Mouse (Mus musculus) hindbrain, embryonic 16.5 days (tissue): ENCODE data around the gene Hist1h4b. TPM values are rescaled to one million over a fixed set of nuclear protein-coding genes. Genes with fewer than 3 reads are reported as not detected.
A peak's percentile ranks its signal among the peaks of the same experiment; 100 is the strongest.

Experiments used
- ATAC-seq: fragments of 200-750 bp; cut with Nextera tagmentation; 2 replicates; pipeline ENCODE4 v1.8.0; 2017; ENCODE audit warnings: moderate TSS enrichment, moderate library complexity
- H3K27ac ChIP-seq: fragments of 300-500 bp; sonication (generic); 2 replicates; pipeline ENCODE4 v1.5.1; 2014; ENCODE audit warnings: low read depth, mild to moderate bottlenecking, control low read depth, low read length, moderate library complexity
- H3K27me3 ChIP-seq: fragments of 300-500 bp; sonication (generic); replicated peaks from 2 replicates; pipeline ENCODE4 v1.6.1; 2014; ENCODE audit warnings: low read length; ENCODE audit not compliant: control insufficient read depth, insufficient read depth
- H3K36me3 ChIP-seq: fragments of 300-500 bp; sonication (generic); 2 replicates; pipeline ENCODE4 v1.6.1; 2014; ENCODE audit warnings: mild to moderate bottlenecking, low read length, moderate library complexity, mixed read lengths; ENCODE audit not compliant: control insufficient read depth, insufficient read depth
- H3K4me1 ChIP-seq: fragments of 300-500 bp; sonication (generic); 2 replicates; pipeline ENCODE4 v1.6.1; 2014; ENCODE audit warnings: low read depth, low read length; ENCODE audit not compliant: control insufficient read depth, insufficient read depth
- H3K4me2 ChIP-seq: fragments of 300-500 bp; sonication (generic); 2 replicates; pipeline ENCODE4 v1.6.1; 2014; ENCODE audit warnings: mild to moderate bottlenecking, low read length, control low read depth, moderate library complexity
- H3K4me3 ChIP-seq: fragments of 300-500 bp; sonication (generic); 2 replicates; pipeline ENCODE4 v1.5.1; 2014; ENCODE audit warnings: mild to moderate bottlenecking, low read length, control low read depth, moderate library complexity
- H3K9ac ChIP-seq: fragments of 300-500 bp; sonication (generic); 2 replicates; pipeline ENCODE4 v1.6.1; 2014; ENCODE audit warnings: low read depth, mild to moderate bottlenecking, control low read depth, low read length, moderate library complexity
- H3K9me3 ChIP-seq: fragments of 300-500 bp; sonication (generic); 2 replicates; pipeline ENCODE4 v1.6.1; 2014; ENCODE audit warnings: mild to moderate bottlenecking, low read length, moderate library complexity; ENCODE audit not compliant: control insufficient read depth
- WGBS: fragments of 180-500 bp; shearing (Covaris S2); extraction: QIAGEN DNeasy Blood & Tissue Kit; methylation state at CpG from one replicate; pipeline ENCODE4 v1.1.7; 2014; 5-methylcytosine and 5-hydroxymethylcytosine counted together
- polyA plus RNA-seq: library from polyadenylated mRNA; unstranded; fragments of >200 nt; fragmentation: Nextera tagmentation; extraction: Ambion mirVana; gene quantifications from 2 replicates; pipeline ENCODE4 v1.2.1, GENCODE M21; 2015

Gene Hist1h4b
- polyA plus RNA-seq, 1 experiment from 2014 or later = not detected

GRCm38 (mm10) chr13:23738677-23739068, 18.1 kb upstream of the Hist1h4b start, which contains the start of gene Hist1h1c:
Gene Hist1h1c (plus strand): TSS chr13:23738808.
- no peaks in the 10 kb centered on the region for H3K36me3 ChIP-seq
- peaks cover 9% of the 10 kb centered on the region for H3K4me1 ChIP-seq
- H3K4me3 ChIP-seq = peak within 1 kb of the TSS; percentile 53
- ATAC-seq = peak; percentile 94
- H3K9ac ChIP-seq = peak within 1 kb of the TSS; percentile 64
- peak within 1 kb of the TSS; percentile 95 for H3K4me2 ChIP-seq
- H3K9me3 ChIP-seq = no peaks in the 10 kb centered on the region
- H3K27ac ChIP-seq = peak within 1 kb of the TSS; percentile 77
- H3K27me3 ChIP-seq = no peaks in the 10 kb centered on the region
- WGBS = under 1% methylated on average over 31 of the region's 38 CpGs

GRCm38 (mm10) chr13:23739069-23739921, 17.5 kb upstream of the Hist1h4b start:
- H3K36me3 ChIP-seq = no peaks in the 10 kb centered on the region
- H3K9me3 ChIP-seq = no peaks in the 10 kb centered on the region
- ATAC-seq = peak; percentile 96
- WGBS = under 1% methylated on average over 36 of the region's 39 CpGs
- peak overlapping the region; percentile 95 for H3K4me2 ChIP-seq
- peak overlapping the region; percentile 53 for H3K4me3 ChIP-seq
- H3K9ac ChIP-seq = peak overlapping the region; percentile 64
- H3K27me3 ChIP-seq = no peaks in the 10 kb centered on the region
- H3K27ac ChIP-seq = peak overlapping the region; percentile 77
- peaks cover 9% of the 10 kb centered on the region for H3K4me1 ChIP-seq

GRCm38 (mm10) chr13:23739922-23740252, 16.9 kb upstream of the Hist1h4b start:
- Histone ChIP-seq H3K9me3 (no peaks in the 10 kb centered on the region), H3K4me2 (peak overlapping the region; percentile 95), H3K36me3 (no peaks in the 10 kb centered on the region), H3K4me1 (peaks cover 9% of the 10 kb centered on the region), H3K27ac (peak overlapping the region; percentile 77), H3K27me3 (no peaks in the 10 kb centered on the region), H3K4me3 (peak overlapping the region; percentile 53), H3K9ac (peak overlapping the region; percentile 64)
- peak; percentile 53; the same call in 1 of the 2 replicates for ATAC-seq
- WGBS = 1% methylated on average over 14 of the region's 14 CpGs

- 31% methylated on average over 13 of the region's 13 CpGs for WGBS
- Histone ChIP-seq H3K9me3 (no peaks in the 10 kb centered on the region), H3K9ac (peak overlapping the region; percentile 64), H3K4me3 (peak overlapping the region; percentile 53), H3K27me3 (no peaks in the 10 kb centered on the region), H3K4me2 (peak overlapping the region; percentile 95), H3K4me1 (peaks cover 9% of the 10 kb centered on the region), H3K27ac (peak overlapping the region; percentile 77), H3K36me3 (no peaks in the 10 kb centered on the region)
- ATAC-seq = peak; percentile 1; the same call in 1 of the 2 replicates
These were observed 16.5 kb upstream of the Hist1h4b start for GRCm38 (mm10) chr13:23740256-23740840.

- Histone ChIP-seq H3K9ac (no peak overlapping the region), H3K4me2 (peak overlapping the region; percentile 95)
- WGBS = 71% methylated on average over 5 of the region's 5 CpGs
These were observed 15.9 kb upstream of the Hist1h4b start for GRCm38 (mm10) chr13:23740910-23741309.

GRCm38 (mm10) chr13:23742007-23742406, 14.8 kb upstream of the Hist1h4b start:
- H3K4me2 ChIP-seq = no peak overlapping the region
- no peak overlapping the region for H3K9ac ChIP-seq
- no peak overlapping the region for H3K27ac ChIP-seq
- H3K9me3 ChIP-seq = no peaks in the 10 kb centered on the region
- H3K27me3 ChIP-seq = no peaks in the 10 kb centered on the region
- H3K4me3 ChIP-seq = no peak overlapping the region
- peaks cover 14% of the 10 kb centered on the region for H3K4me1 ChIP-seq
- no peak for ATAC-seq
- no peaks in the 10 kb centered on the region for H3K36me3 ChIP-seq

More at GRCm38 (mm10) chr13:23740910-23741309, 15.9 kb upstream of the Hist1h4b start:
- ATAC-seq = no peak
- no peaks in the 10 kb centered on the region for H3K27me3 ChIP-seq
- no peaks in the 10 kb centered on the region for H3K36me3 ChIP-seq
- peaks cover 13% of the 10 kb centered on the region for H3K4me1 ChIP-seq
- no peaks in the 10 kb centered on the region for H3K9me3 ChIP-seq
- H3K27ac ChIP-seq = no peak overlapping the region
- no peak overlapping the region for H3K4me3 ChIP-seq

GRCm38 (mm10) chr13:23743215-23743614, 13.6 kb upstream of the Hist1h4b start:
- Histone ChIP-seq H3K4me1 (peaks cover 17% of the 10 kb centered on the region), H3K9ac (no peak overlapping the region), H3K9me3 (no peaks in the 10 kb centered on the region), H3K4me2 (no peak overlapping the region), H3K27me3 (no peaks in the 10 kb centered on the region), H3K27ac (no peak overlapping the region), H3K36me3 (no peaks in the 10 kb centered on the region), H3K4me3 (no peak overlapping the region)
- 88% methylated on average over 5 of the region's 5 CpGs for WGBS
- no peak for ATAC-seq

- Histone ChIP-seq H3K4me3 (no peak overlapping the region), H3K9ac (no peak overlapping the region), H3K36me3 (no peaks in the 10 kb centered on the region), H3K27me3 (no peaks in the 10 kb centered on the region), H3K4me1 (peaks cover 17% of the 10 kb centered on the region), H3K4me2 (no peak overlapping the region), H3K27ac (no peak overlapping the region), H3K9me3 (no peaks in the 10 kb centered on the region)
- WGBS = 45% methylated on average over 4 of the region's 4 CpGs
- no peak for ATAC-seq
These were observed 12.8 kb upstream of the Hist1h4b start for GRCm38 (mm10) chr13:23743963-23744362.
